Mouse (Mus musculus): ENCODE measurements at regions not wholly inside any gene's neighbourhood (a gene's known extent, or its start where the extent isn't known, plus 50 kb on each side); places are given as distances from the start of the nearest gene placed in this dataset.
A peak's percentile ranks its signal among the peaks of the same experiment; 100 is the strongest.

DNA sequence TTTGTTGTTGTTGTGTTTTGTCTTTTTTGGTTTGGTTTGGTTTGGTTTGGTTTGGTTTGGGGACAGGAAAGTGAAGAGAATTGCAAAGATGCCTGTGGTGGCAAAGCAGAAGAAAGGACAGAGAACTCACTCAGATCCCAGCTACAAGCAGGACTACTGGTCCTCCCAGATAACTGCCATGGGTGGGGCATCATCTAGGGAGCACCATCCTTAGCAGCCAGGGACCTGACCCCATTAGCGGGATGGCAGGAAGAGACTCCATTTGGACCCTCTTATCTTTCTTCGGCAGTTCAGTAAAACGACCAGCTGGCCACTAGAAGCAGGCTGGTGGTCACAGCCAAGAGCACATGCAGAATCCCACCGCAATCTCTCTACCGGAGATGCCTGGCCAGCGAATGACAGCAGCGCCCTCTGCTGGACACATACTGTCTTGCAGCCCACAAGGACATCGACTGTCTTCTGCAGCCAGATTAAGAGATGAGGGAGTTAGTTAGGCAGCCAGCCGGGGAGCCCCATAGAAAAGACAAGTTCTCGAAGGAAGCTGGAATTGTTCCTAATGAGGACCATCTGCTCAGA lies 119.8 kb downstream of the Gm9195 start:
- no peaks in the 10 kb centered on the region for H3K27me3 ChIP-seq (replicated peaks; ENCODE audit: control insufficient read depth, insufficient read depth, low read length)
- H3K36me3 ChIP-seq (ENCODE audit: control insufficient read depth, insufficient read depth, low read length) = no peaks in the 10 kb centered on the region
- DNase-seq (ENCODE audit: low spot score) (peak; percentile 85), ATAC-seq (peak; percentile 80)
- H3K4me1 ChIP-seq (ENCODE audit: control insufficient read depth, insufficient read depth, low read length) = no peaks in the 10 kb centered on the region
- no peaks in the 10 kb centered on the region for H3K9me3 ChIP-seq (replicated peaks; ENCODE audit: control insufficient read depth, low read length)
- no peak overlapping the region for H3K9ac ChIP-seq (ENCODE audit: low read length)
- H3K4me2 ChIP-seq (ENCODE audit: low read length) = no peak overlapping the region
- no peak overlapping the region for H3K4me3 ChIP-seq (ENCODE audit: low read depth, low read length)
- WGBS = 9% methylated on average over 10 of the region's 10 CpGs
- H3K27ac ChIP-seq (ENCODE audit: low read depth, low read length) = no peak overlapping the region

DNA sequence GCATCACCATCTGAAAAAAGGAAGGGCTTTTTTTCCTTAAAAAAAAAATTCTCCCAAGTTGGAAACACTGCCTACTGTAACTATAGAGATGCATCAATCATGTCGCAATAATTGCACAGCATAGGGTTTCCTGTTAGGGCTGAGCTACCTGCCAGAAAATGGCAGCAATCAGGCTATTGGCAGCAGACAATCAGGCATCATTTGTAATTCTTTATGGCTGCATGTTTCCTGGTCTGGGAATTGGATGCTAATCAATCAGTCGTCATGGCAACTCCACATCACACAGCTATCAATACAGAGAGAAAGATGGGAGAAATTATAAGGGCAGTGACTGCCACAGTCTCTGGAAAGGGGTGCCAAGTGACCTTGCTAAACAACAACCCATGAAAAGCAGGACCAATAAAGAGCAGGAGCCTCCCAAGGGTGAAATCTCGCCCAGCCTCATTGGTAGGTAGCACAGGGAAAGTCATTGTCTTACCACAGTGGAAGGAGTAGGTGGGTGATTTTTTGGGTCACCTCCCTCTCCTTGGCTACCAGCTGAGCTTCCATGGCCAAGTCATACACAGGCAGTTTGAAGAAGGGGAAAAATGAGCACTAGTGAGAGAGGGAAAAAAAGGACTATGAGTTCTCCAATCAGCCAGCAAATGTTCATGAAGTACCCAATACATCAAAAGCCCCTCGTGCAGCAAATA lies 130.7 kb downstream of the Gm9195 start:
- Histone ChIP-seq H3K4me1 (ENCODE audit: control insufficient read depth, insufficient read depth, low read length) (no peaks in the 10 kb centered on the region), H3K36me3 (ENCODE audit: control insufficient read depth, insufficient read depth, low read length) (no peaks in the 10 kb centered on the region), H3K4me2 (ENCODE audit: low read length) (no peak overlapping the region), H3K9ac (ENCODE audit: low read length) (no peak overlapping the region), H3K4me3 (ENCODE audit: low read depth, low read length) (no peak overlapping the region), H3K9me3 (replicated peaks; ENCODE audit: control insufficient read depth, low read length) (no peaks in the 10 kb centered on the region), H3K27ac (ENCODE audit: low read depth, low read length) (no peak overlapping the region), H3K27me3 (replicated peaks; ENCODE audit: control insufficient read depth, insufficient read depth, low read length) (no peaks in the 10 kb centered on the region)
- ATAC-seq = peak; percentile 50; the same call in 1 of the 2 replicates
- WGBS = 81% methylated on average over 4 of the region's 4 CpGs
- peak; percentile 46 for DNase-seq (ENCODE audit: low spot score)

DNA sequence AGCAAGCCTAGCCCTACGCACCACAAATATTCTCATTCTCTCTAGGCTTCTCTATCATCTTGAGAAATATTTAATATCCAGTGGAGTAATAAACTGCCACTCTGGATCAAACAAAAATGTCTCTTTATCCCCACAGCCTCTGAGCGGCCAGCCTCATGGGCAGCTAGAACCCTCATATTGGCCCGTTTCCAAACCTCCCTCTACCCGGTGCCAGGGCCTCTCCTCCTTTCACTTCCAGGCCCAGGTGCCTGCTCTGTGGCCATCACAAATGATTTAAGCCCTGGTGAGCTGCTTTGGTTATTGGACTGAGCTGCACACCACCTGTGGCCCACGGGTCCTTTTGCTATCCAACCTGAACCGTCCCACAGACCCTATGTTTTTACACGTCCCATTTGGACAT lies 131.5 kb downstream of the Gm9195 start:
- DNase-seq (ENCODE audit: low spot score) (no peak), ATAC-seq (no peak)
- Histone ChIP-seq H3K9me3 (replicated peaks; ENCODE audit: control insufficient read depth, low read length) (no peaks in the 10 kb centered on the region), H3K27ac (ENCODE audit: low read depth, low read length) (no peak overlapping the region), H3K36me3 (ENCODE audit: control insufficient read depth, insufficient read depth, low read length) (no peaks in the 10 kb centered on the region), H3K4me1 (ENCODE audit: control insufficient read depth, insufficient read depth, low read length) (no peaks in the 10 kb centered on the region), H3K4me2 (ENCODE audit: low read length) (no peak overlapping the region), H3K9ac (ENCODE audit: low read length) (no peak overlapping the region), H3K27me3 (replicated peaks; ENCODE audit: control insufficient read depth, insufficient read depth, low read length) (no peaks in the 10 kb centered on the region), H3K4me3 (ENCODE audit: low read depth, low read length) (no peak overlapping the region)
- WGBS = 80% methylated on average over 7 of the region's 7 CpGs

- Histone ChIP-seq H3K4me3 (ENCODE audit: low read depth, low read length) (no peak overlapping the region), H3K4me1 (ENCODE audit: control insufficient read depth, insufficient read depth, low read length) (no peaks in the 10 kb centered on the region), H3K9ac (ENCODE audit: low read length) (no peak overlapping the region), H3K27ac (ENCODE audit: low read depth, low read length) (no peak overlapping the region), H3K27me3 (replicated peaks; ENCODE audit: control insufficient read depth, insufficient read depth, low read length) (no peaks in the 10 kb centered on the region), H3K4me2 (ENCODE audit: low read length) (no peak overlapping the region), H3K36me3 (ENCODE audit: control insufficient read depth, insufficient read depth, low read length) (no peaks in the 10 kb centered on the region), H3K9me3 (replicated peaks; ENCODE audit: control insufficient read depth, low read length) (no peaks in the 10 kb centered on the region)
- DNase-seq (ENCODE audit: low spot score) (peak; percentile 25), ATAC-seq (no peak)
- 84% methylated on average over 3 of the region's 3 CpGs for WGBS
Measured at GRCm38 (mm10) chr14:72357915-72358314, 133.7 kb downstream of the Gm9195 start.

DNA sequence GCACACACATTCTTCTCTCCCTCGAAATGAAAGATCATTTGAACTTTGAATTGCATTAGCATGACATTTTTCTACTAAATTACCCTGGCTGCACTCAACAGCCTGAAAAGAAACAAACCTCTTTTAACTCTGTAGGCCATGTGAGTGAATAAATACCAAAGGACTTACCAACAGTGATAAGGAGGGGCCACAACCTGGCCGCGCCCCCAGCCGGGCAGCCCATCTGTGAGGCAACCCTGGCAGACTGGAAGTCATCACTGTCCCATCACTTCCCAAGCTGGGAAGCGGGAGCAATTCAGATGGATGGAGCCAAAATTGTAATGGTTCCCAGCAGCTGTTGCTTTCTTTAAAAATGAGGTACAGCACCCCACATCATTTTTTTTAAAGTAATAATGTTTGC lies 149.5 kb downstream of the Gm9195 start:
- Histone ChIP-seq H3K4me2 (ENCODE audit: low read length) (peak overlapping the region; percentile 28; the same call in 1 of the 2 replicates), H3K4me1 (ENCODE audit: control insufficient read depth, insufficient read depth, low read length) (peaks cover 3% of the 10 kb centered on the region), H3K9me3 (replicated peaks; ENCODE audit: control insufficient read depth, low read length) (no peaks in the 10 kb centered on the region), H3K27ac (ENCODE audit: low read depth, low read length) (no peak overlapping the region), H3K4me3 (ENCODE audit: low read depth, low read length) (no peak overlapping the region), H3K36me3 (ENCODE audit: control insufficient read depth, insufficient read depth, low read length) (no peaks in the 10 kb centered on the region), H3K27me3 (replicated peaks; ENCODE audit: control insufficient read depth, insufficient read depth, low read length) (no peaks in the 10 kb centered on the region), H3K9ac (ENCODE audit: low read length) (no peak overlapping the region)
- DNase-seq (ENCODE audit: low spot score) (no peak), ATAC-seq (peak; percentile 63)
- WGBS = 18% methylated on average over 5 of the region's 5 CpGs

DNA sequence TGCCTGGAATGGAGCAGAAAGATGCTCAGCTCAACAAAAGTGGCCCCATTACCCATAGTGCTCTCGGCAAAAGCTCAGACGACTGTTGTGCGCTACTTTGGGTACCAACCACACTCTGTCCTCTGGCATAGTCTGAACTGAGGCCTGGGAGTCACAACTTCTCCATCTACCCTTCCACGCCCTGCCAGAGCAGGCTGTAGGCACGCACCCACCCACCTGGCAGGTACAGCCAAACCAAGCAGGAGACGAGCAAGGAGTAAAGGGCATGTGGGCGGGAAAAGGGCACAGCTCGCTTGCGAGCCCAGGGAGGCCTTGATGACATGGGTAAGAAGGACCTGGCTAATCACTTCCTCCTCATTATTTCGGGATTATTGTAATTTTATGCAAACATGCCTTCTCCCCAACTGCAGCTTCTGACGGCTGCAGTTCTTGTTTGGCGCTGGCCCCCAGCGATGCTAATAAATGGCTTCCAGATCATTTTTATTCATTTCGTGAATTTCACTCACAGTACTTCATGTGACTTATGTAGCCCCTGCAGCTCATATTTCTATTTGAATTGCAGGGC lies 150.0 kb downstream of the Gm9195 start:
- no peak overlapping the region for H3K27ac ChIP-seq (ENCODE audit: low read depth, low read length)
- H3K9ac ChIP-seq (ENCODE audit: low read length) = no peak overlapping the region
- peak overlapping the region; percentile 28; the same call in 1 of the 2 replicates for H3K4me2 ChIP-seq (ENCODE audit: low read length)
- DNase-seq (ENCODE audit: low spot score) (no peak), ATAC-seq (peak; percentile 60; the same call in 1 of the 2 replicates)
- H3K4me3 ChIP-seq (ENCODE audit: low read depth, low read length) = no peak overlapping the region
- peaks cover 3% of the 10 kb centered on the region for H3K4me1 ChIP-seq (ENCODE audit: control insufficient read depth, insufficient read depth, low read length)
- no peaks in the 10 kb centered on the region for H3K27me3 ChIP-seq (replicated peaks; ENCODE audit: control insufficient read depth, insufficient read depth, low read length)
- H3K36me3 ChIP-seq (ENCODE audit: control insufficient read depth, insufficient read depth, low read length) = no peaks in the 10 kb centered on the region
- no peaks in the 10 kb centered on the region for H3K9me3 ChIP-seq (replicated peaks; ENCODE audit: control insufficient read depth, low read length)
- 25% methylated on average over 14 of the region's 14 CpGs for WGBS

GRCm38 (mm10) chr14:72338046-72338445 lies 153.6 kb downstream of the Gm9195 start:
- Histone ChIP-seq H3K27me3 (replicated peaks; ENCODE audit: control insufficient read depth, insufficient read depth, low read length) (no peaks in the 10 kb centered on the region), H3K9ac (ENCODE audit: low read length) (no peak overlapping the region), H3K4me3 (ENCODE audit: low read depth, low read length) (no peak overlapping the region), H3K4me2 (ENCODE audit: low read length) (no peak overlapping the region), H3K27ac (ENCODE audit: low read depth, low read length) (no peak overlapping the region), H3K9me3 (replicated peaks; ENCODE audit: control insufficient read depth, low read length) (no peaks in the 10 kb centered on the region), H3K36me3 (ENCODE audit: control insufficient read depth, insufficient read depth, low read length) (no peaks in the 10 kb centered on the region), H3K4me1 (ENCODE audit: control insufficient read depth, insufficient read depth, low read length) (peaks cover 3% of the 10 kb centered on the region)
- WGBS = 92% methylated on average over 1 of the region's 1 CpGs
- DNase-seq (ENCODE audit: low spot score) (no peak), ATAC-seq (no peak)

GRCm38 (mm10) chr14:72303856-72304255 lies 187.8 kb downstream of the Gm9195 start:
- no peak for ATAC-seq
- H3K4me3 ChIP-seq (ENCODE audit: low read depth, low read length) = no peak overlapping the region
- H3K9me3 ChIP-seq (replicated peaks; ENCODE audit: control insufficient read depth, low read length) = no peaks in the 10 kb centered on the region
- H3K4me1 ChIP-seq (ENCODE audit: control insufficient read depth, insufficient read depth, low read length) = no peaks in the 10 kb centered on the region; the same call in 1 of the 2 replicates
- H3K9ac ChIP-seq (ENCODE audit: low read length) = no peak overlapping the region
- peak; percentile 33 for DNase-seq (ENCODE audit: low spot score)
- H3K4me2 ChIP-seq (ENCODE audit: low read length) = no peak overlapping the region
- no peaks in the 10 kb centered on the region for H3K36me3 ChIP-seq (ENCODE audit: control insufficient read depth, insufficient read depth, low read length)
- H3K27ac ChIP-seq (ENCODE audit: low read depth, low read length) = no peak overlapping the region
- no peaks in the 10 kb centered on the region for H3K27me3 ChIP-seq (replicated peaks; ENCODE audit: control insufficient read depth, insufficient read depth, low read length)

DNA sequence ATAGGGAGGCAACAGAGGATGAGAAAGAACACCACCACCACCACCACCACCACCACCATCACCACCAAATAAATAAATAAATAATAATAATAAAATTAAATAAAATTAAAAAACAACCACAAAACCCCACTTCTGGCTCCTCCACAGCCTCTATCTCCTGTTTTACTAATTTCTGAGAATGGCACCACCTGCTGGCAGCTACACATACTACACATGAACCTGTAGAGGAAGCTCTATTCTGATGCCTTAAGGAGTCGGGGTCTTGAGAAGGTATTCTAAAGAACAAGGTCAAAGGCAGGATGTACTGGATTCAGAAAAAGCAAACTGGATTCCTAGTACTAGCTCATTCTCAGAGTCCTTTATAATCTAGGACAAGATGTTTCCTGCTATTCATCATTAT lies 191.6 kb downstream of the Gm9195 start:
- Histone ChIP-seq H3K9ac (ENCODE audit: low read length) (no peak overlapping the region), H3K36me3 (ENCODE audit: control insufficient read depth, insufficient read depth, low read length) (no peaks in the 10 kb centered on the region), H3K9me3 (replicated peaks; ENCODE audit: control insufficient read depth, low read length) (no peaks in the 10 kb centered on the region), H3K27me3 (replicated peaks; ENCODE audit: control insufficient read depth, insufficient read depth, low read length) (no peaks in the 10 kb centered on the region), H3K4me1 (ENCODE audit: control insufficient read depth, insufficient read depth, low read length) (no peaks in the 10 kb centered on the region; the same call in 1 of the 2 replicates), H3K4me3 (ENCODE audit: low read depth, low read length) (no peak overlapping the region), H3K4me2 (ENCODE audit: low read length) (no peak overlapping the region), H3K27ac (ENCODE audit: low read depth, low read length) (no peak overlapping the region)
- ATAC-seq (no peak), DNase-seq (ENCODE audit: low spot score) (peak; percentile 72)
- 81% methylated on average over 1 of the region's 1 CpGs for WGBS

Measured in forebrain, embryonic 14.5 days (tissue).